Mouse (Mus musculus) monocyte, adult 59 days (primary cell): ENCODE data around the gene Elf3. TPM values are rescaled to one million over a fixed set of nuclear protein-coding genes. Genes with fewer than 3 reads are reported as not detected.

ENCODE experiments used
- total RNA-seq, 2 experiments: library from RNA; stranded (reverse); gene quantifications; one replicate each; pipeline ENCODE4 v1.2.4; 2023

Elf3 gene
- total RNA-seq = not detected

DNA sequence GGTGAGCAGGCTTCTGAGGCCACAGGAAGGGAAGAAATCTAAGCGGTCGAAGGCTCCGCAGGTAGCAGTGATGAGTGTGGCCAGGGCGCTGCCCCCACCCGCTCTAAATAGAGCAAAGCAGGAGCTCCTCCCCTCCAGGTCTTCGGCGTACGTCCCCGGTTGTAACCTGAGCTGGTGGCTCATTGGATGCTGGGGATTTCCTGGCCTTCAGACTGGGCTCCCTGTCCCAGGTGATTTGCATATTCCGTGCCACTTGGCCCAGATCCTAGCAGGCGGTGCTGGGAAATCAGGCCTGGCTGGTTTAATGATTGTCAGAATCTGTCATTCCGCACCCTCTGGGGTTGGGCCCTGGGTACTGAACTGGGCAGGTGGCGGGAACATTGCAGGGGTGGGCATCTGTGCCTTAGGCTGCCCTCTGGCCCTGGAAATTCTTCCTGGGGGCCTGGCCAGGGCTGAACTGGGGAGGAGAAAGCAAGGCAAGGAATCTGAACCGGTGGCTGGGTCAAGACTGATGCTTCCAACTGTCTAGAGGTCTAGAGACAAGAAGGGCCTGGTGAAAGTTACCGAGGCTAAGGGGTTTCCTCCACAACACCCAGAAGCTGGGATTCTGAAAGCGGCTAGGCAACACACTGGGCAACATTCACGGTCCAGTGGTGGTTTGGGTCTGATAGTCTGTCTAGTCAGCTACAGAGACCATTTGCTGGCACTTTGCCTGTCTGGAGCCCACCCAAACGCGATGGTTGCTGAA lies at the start of gene Elf3:
Elf3 (minus strand) TSS at position 189 of the 748 bp plus-strand sequence.

DNA sequence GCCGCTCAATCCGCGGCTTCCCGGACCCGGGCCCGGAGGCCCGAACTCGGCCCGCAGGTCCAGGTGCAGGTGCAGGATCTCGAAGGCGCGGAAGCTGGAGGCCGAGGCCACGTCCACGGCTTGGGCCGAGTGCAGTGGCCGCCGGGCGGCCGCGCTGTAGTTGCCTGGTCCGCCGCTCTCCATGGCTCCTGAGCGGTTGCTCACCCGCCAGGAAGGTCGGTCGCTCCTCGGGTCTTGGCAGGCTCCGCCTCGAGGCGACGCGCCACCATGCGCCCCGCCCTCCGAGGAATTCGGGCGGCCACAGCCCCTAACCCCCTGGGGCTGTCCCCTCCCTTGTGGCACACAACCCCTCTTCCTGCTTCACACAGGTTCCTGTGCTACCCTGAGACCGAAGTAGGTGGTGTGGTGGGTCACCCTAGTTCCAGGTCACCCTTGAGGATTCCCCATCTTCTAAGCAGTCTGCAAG lies 25.5 kb upstream of the Elf3 start, which contains the start of gene Rnpep:
Rnpep (minus strand) TSS at position 259 of the 466 bp plus-strand sequence.

Other genes starting within 250 kb of the Elf3 start
- gene Lgr6, start 153.3 kb downstream of the Elf3 start, total RNA-seq = not detected
- 10 to 100 TPM; 13.2 to 15.3 TPM for gene Ptpn7, start 125.9 kb downstream of the Elf3 start, total RNA-seq
- gene Arl8a, start 111.7 kb downstream of the Elf3 start, total RNA-seq = 100 to 1,000 TPM; 162 to 177 TPM
- gene Gpr37l1, start 90.9 kb downstream of the Elf3 start, total RNA-seq = not detected
- 100 to 1,000 TPM; 160 to 174 TPM for gene Rnpep, start 25.5 kb upstream of the Elf3 start, total RNA-seq
- 10 to 100 TPM; 36.8 to 37.1 TPM for gene Timm17a, start 55.2 kb upstream of the Elf3 start, total RNA-seq
- not detected for gene Lmod1, start 66.2 kb upstream of the Elf3 start, total RNA-seq
- under 1 TPM in 1 of 2 experiments, not detected in 1; 0.76 TPM for gene Shisa4, start 116.7 kb upstream of the Elf3 start, total RNA-seq
- gene Ipo9, start 171.9 kb upstream of the Elf3 start, total RNA-seq = 10 to 100 TPM; 51.6 to 59.0 TPM